Mouse (Mus musculus): Measurements from ENCODE around the gene Spcs2.

GRCm38 (mm10) chr7:99821953-99822352, 41.3 kb downstream of the Spcs2 start:
- TF ChIP-seq CTCF (IDR thresholded peaks at IDR 0.05; ENCODE audit: borderline replicate concordance, control insufficient read depth, extremely low read depth, insufficient read depth, low read length, poor library complexity) = no peak
- TF ChIP-seq POLR2A (IDR thresholded peaks at IDR 0.05; ENCODE audit: control insufficient read depth, extremely low read depth, insufficient read depth, low read length, poor library complexity) = no peak
